Mouse (Mus musculus): ENCODE data around the gene Itpr3. TPM values are rescaled to one million over a fixed set of nuclear protein-coding genes. Genes with fewer than 3 reads are reported as not detected.

The Itpr3 gene
- total RNA-seq, 2 experiments from 2014 or later: 1.9 to 2.0 TPM

DNA sequence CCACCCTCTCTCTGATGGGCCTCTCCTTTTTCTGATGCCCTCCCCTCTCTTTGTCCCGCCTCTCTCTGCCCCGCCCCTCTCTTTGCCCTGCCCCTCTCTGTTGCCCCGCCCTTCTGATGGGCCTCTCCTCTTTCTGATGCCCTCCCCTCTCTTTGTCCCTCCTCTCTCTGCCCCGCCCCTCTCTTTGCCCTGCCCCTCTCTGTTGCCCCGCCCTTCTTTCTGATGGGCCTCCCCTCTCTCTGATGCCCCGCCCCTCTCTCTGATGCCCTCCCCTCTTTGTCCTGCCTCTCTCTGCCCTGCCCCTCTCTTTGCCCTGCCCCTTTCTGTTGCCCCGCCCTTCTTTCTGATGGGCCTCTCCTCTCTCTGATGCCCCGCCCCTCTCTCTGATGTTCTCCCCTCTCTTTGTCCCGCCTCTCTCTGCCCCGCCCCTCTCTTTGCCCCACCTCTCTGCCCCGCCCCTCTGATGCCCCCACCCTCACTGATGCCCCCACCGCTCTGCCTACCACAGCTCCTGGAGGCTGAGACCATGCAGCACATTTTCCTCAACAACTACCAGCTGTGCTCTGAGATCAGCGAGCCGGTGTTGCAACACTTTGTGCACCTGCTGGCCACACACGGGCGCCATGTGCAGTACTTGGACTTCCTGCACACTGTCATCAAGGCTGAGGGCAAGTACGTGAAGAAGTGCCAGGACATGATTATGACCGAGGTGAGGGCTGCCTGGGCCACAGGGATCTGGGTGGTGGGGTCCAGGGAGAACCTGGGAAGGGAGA lies 48.8 kb downstream of the Itpr3 start:
- intact Hi-C loops (cut with DNase I): no loop called here
- no peak for DNase-seq (ENCODE audit: low spot score in 2 of 2)

GRCm38 (mm10) chr17:27106745-27107144 lies 49.6 kb downstream of the Itpr3 start:
- no peak for DNase-seq (ENCODE audit: low spot score in 2 of 2)
- intact Hi-C loops (cut with DNase I): no loop called here

- DNase-seq (ENCODE audit: low spot score in 2 of 2): no peak
- intact Hi-C loops (cut with DNase I): no loop called here
Measured at GRCm38 (mm10) chr17:27107936-27108335, 50.8 kb downstream of the Itpr3 start.

DNA sequence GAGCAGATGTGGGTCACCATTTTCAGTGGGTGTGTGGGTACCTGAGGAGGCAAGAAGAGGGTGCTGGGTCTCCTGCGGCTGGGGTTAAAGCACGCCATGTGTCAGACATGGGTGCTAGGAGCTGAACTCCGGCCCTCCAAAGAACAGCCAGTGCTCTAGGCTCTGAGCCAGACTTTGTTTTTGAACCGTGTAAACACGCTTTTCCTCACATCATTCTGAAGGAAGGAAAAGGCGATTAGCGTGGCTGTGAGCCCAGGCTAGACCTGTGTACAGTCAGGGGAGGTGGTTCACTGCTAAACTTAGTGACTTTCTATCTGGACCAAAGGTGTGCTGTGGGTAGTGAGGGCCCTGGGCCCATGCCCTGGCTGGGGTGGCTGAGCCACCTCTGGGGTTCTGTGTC lies 53.0 kb downstream of the Itpr3 start:
- no peak for DNase-seq (ENCODE audit: low spot score in 2 of 2)
- intact Hi-C loops (cut with DNase I): loop anchor here (10.0 kb wide), 1 partner anchor 195 kb away; the partner anchor contains the start of gene Kifc5b

- intact Hi-C loops (cut with DNase I): loop anchor here (10.0 kb wide), 1 partner anchor 204 kb away; the partner anchor contains the start of gene Kifc5b
- no peak for DNase-seq (ENCODE audit: low spot score in 2 of 2)
Measured at GRCm38 (mm10) chr17:27118676-27119539, 61.8 kb downstream of the Itpr3 start.

DNA sequence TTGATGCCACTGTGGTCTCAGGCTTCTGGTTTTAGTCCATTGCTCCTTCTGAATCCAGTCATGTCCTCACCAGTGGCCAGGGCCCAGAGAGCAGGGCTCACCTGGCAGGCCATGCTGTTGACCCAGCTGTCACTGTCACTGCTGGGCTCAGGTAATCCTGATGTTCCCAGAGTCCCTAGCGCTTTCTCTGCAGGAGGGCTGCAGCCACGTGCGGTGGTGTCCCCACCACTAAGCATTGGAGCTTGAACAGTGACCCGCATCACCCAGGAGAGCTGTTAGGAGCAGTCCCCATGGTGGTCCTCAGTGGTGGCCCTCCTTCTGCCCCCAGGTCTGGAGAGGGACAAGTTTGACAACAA lies 62.4 kb downstream of the Itpr3 start:
- intact Hi-C loops (cut with DNase I): loop anchor here (10.0 kb wide), 1 partner anchor 205 kb away; the partner anchor contains the start of gene Kifc5b
- DNase-seq (ENCODE audit: low spot score in 2 of 2): no peak

GRCm38 (mm10) chr17:27119954-27120353 lies 62.9 kb downstream of the Itpr3 start:
- no peak for DNase-seq (ENCODE audit: low spot score in 2 of 2)
- intact Hi-C loops (cut with DNase I): loop anchor here (10.0 kb wide), 2 partner anchors 175 to 205 kb away; partner anchors contain the start of genes Kifc5b and Syngap1

GRCm38 (mm10) chr17:27120561-27121024 lies 63.5 kb downstream of the Itpr3 start:
- intact Hi-C loops (cut with DNase I): loop anchor here (10.0 kb wide), 1 partner anchor 176 kb away; the partner anchor contains the start of gene Syngap1
- DNase-seq (ENCODE audit: low spot score in 2 of 2): peak; percentile 62 to 66

DNA sequence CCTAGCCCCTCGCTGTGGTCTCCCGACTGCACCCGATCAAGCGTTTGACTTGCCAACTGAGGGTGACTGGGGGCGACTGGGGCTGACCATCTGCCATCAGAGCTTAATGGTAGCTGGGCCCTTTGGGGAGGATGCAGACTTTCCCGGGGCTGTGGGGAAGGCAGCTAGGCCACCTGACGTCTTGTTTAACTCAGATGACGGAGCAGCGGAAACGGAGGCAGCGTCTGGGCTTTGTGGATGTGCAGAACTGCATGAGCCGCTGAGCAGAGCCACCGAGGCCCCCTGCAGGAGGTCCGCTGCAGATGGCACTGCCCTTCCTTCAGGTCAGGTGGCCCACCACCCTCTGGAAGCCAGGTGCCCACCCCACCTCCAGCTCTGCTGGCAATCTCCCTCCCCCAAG lies 64.2 kb downstream of the Itpr3 start:
- intact Hi-C loops (cut with DNase I): loop anchor here (10.0 kb wide), 1 partner anchor 176 kb away; the partner anchor contains the start of gene Syngap1
- peak in 1 of 2 experiments; percentile 46 for DNase-seq (ENCODE audit: low spot score in 2 of 2)

DNA sequence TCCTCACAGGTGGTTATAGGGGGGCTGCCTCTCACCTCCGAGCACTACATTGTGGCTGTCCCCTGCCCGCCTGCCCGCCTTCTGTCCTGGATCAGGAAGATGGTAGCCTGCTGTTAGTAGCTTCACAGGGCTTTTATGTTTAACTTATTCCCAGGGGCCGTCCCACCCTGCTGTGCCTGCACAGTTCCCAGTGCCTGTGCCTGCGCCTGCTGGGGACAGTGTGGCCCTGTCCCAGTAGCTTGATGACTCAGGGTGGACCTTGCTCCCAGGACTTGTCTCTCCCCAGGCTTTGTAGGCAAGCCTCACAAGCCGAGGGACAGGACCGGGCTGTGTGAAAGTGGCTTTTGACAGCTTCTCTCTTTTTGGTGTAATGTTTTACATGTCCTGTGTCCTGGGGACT lies 64.7 kb downstream of the Itpr3 start:
- no peak for DNase-seq (ENCODE audit: low spot score in 2 of 2)
- intact Hi-C loops (cut with DNase I): loop anchor here (10.0 kb wide), 1 partner anchor 177 kb away; the partner anchor contains the start of gene Syngap1

DNA sequence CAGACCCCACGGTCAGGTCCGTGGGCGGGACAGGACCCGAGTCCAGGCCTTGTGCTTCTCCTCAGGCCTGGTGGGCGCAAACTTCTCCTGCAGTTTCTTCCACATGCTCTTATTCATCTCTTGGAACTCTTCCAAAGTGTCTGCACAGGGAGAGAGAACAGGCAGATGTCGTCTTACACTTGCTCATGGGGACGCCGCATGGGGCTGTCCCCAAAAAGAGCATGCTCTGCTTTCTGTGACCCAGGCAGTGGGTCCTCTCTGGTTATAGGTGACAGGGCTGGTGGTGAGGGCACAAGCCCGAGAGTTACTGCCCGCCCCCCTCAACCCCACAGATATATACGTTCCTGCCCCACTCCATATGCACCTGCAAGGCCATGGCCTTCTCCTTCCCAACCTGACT lies 65.6 kb downstream of the Itpr3 start:
- peak in 1 of 2 experiments; percentile 47 for DNase-seq (ENCODE audit: low spot score in 2 of 2)
- intact Hi-C loops (cut with DNase I): loop anchor here (10.0 kb wide), 1 partner anchor 178 kb away; the partner anchor contains the start of gene Syngap1

GRCm38 (mm10) chr17:27123103-27123502 lies 66.0 kb downstream of the Itpr3 start:
- intact Hi-C loops (cut with DNase I): loop anchor here (10.0 kb wide), 1 partner anchor 178 kb away; the partner anchor contains the start of gene Syngap1
- no peak for DNase-seq (ENCODE audit: low spot score in 2 of 2)

DNA sequence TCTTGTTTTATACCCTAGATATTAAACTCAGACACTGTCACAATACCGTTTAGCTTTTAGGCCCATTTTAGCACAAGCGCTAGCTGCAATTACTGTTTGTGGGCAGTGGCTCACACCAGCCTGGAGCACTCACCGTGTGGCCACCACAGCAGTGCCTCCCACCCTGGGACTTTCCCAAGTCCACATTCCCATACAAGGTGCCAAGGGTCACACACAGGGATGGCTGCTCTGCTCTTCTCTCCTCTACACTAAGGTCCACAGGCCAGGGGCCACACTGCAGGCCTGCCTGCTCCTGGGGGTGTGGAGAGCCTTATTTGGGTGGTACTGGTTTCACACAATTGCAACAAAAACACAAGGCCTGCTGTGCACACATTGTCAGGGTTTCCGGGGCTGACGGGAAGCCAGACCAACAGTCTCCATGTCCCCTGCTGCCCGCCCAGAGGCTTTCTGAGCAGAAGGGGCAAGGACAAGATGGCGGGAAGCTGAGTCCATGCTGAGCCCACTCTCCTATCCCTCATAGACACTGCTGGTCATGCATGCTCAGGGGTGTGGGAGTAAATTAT lies 66.8 kb downstream of the Itpr3 start:
- DNase-seq (ENCODE audit: low spot score in 2 of 2): no peak
- intact Hi-C loops (cut with DNase I): loop anchor here (2.0 to 10.0 kb wide), 2 partner anchors 91 to 179 kb away; partner anchors contain the start of gene Syngap1

DNA sequence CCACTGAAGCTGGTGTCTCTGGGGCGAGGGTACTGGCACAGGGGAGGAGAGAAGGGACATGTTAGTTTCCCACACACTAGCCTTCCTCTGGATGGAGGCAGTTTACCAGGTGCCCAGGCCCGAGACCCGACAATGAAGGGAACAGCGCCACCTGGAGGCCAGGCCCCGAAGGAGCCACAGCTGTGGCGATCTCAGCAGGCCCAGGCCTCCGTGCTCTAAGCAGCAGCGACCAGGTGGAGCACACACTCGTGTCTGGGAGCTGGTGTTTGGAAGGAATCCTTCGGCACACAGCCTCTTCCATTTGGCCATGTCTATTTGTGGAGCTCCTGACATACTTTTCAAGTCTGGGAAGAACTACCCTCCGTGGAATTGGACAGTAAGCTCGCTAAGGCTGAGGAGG lies 68.1 kb downstream of the Itpr3 start:
- intact Hi-C loops (cut with DNase I): loop anchor here (2.0 to 10.0 kb wide), 2 partner anchors 92 to 180 kb away; partner anchors contain the start of gene Syngap1
- DNase-seq (ENCODE audit: low spot score in 2 of 2): peak; percentile 68 to 87

- intact Hi-C loops (cut with DNase I): loop anchor here (2.0 to 10.0 kb wide), 2 partner anchors 93 to 181 kb away; partner anchors contain the start of gene Syngap1
- DNase-seq (ENCODE audit: low spot score in 2 of 2): no peak
Measured at GRCm38 (mm10) chr17:27125669-27126202, 68.6 kb downstream of the Itpr3 start.

GRCm38 (mm10) chr17:27126974-27127373 lies 69.9 kb downstream of the Itpr3 start:
- no peak for DNase-seq (ENCODE audit: low spot score in 2 of 2)
- intact Hi-C loops (cut with DNase I): loop anchor here (10.0 kb wide), 1 partner anchor 182 kb away; the partner anchor contains the start of gene Syngap1

DNA sequence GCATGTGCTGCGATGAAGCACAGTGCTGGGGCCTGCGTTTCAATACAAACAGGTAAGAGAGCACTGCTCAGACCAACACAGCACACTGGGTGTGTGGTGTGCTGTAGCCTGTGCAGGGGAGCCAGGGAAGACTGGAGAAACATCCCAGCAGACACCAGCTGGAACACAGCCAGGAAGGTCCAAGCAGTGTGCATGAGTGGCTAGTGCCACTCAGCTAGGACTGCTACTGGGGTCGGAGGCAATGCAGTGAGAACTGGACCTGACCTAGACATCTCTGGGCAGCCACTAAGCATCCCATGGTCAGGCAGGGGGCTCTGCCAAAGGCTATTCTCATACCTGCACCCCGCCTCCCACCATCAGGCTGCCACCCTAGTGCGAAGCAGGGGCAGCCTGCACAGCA lies 71.1 kb downstream of the Itpr3 start:
- intact Hi-C loops (cut with DNase I): loop anchor here (10.0 kb wide), 1 partner anchor 183 kb away; the partner anchor contains the start of gene Syngap1
- DNase-seq (ENCODE audit: low spot score in 2 of 2): no peak

GRCm38 (mm10) chr17:27129291-27129690 lies 72.2 kb downstream of the Itpr3 start:
- no peak for DNase-seq (ENCODE audit: low spot score in 2 of 2)
- intact Hi-C loops (cut with DNase I): loop anchor here (10.0 kb wide), 1 partner anchor 184 kb away; the partner anchor contains the start of gene Syngap1

- intact Hi-C loops (cut with DNase I): loop anchor here (10.0 kb wide), 1 partner anchor 185 kb away; the partner anchor contains the start of gene Syngap1
- no peak for DNase-seq (ENCODE audit: low spot score in 2 of 2)
Measured at GRCm38 (mm10) chr17:27129819-27130218, 72.7 kb downstream of the Itpr3 start.

All from left cerebral cortex, postnatal 25 days (tissue).